Mouse (Mus musculus): ENCODE data around the gene Shcbp1l.
A peak's percentile ranks its signal among the peaks of the same experiment; 100 is the strongest.
"Not testable (repeated sequence)": the region's sequence is repeated elsewhere in the genome, so short reads cannot be mapped to it uniquely, and the experiment has no call there.

Gene Shcbp1l

DNA sequence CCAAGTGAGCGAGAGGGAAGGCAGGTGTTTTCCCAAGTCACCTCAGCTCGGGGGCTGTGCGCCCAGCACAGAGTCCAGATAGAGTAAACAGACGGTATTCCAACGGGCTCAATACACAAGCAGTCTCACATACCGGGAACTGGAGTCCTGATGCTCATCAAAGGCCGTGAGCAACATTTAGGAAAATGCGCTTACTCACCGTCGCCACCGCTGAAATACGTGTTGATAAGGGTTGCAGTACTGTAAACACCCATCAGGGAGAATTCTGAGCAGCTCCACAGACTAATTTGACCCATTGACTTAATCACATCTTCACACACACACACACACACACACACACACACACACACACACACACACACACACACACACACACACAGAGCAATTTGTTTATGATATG is 691 bp upstream of the Shcbp1l start:
- DNase-seq (ENCODE audit: low spot score): no peak

DNA sequence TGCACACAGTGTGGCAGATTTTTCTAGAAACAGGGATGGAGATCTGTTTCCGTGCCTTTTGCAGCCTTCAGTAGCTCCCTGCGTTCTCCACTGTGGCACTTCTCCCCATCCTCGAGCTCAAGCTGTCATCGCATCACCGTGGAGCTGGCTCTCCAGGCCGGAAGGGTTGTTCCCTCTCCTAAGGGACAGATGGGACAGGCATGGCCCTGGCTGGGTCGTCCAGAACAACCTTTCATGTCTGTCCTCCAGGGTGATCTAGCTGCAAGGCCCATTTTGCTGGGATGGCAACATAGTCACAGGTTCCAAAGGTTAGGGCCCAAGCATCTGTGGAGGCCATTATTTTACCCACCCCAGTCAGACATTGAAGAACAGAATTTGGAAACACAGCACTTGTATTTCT is 6.2 kb downstream of the Shcbp1l start:
- DNase-seq (ENCODE audit: low spot score): no peak

DNA sequence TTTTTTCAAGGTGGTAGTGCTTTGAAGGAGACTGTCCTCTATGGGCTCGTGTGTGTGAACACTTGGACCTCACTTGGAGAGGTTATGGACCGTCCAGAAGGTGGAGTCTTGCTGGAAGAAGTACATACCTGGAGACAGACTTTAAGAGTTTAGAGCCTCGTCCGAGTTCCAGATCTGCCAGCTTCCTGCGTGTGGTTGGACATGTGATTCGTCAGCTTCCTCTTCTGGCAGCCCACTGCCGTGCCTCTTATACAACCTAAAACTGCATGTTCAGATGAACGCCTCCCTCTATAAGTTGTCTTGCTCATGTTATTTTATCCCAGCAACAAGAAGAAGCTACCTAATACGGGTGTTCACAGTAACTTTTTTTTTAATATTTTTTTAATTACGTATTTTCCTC is 6.7 kb downstream of the Shcbp1l start:
- DNase-seq (ENCODE audit: low spot score): no peak

DNA sequence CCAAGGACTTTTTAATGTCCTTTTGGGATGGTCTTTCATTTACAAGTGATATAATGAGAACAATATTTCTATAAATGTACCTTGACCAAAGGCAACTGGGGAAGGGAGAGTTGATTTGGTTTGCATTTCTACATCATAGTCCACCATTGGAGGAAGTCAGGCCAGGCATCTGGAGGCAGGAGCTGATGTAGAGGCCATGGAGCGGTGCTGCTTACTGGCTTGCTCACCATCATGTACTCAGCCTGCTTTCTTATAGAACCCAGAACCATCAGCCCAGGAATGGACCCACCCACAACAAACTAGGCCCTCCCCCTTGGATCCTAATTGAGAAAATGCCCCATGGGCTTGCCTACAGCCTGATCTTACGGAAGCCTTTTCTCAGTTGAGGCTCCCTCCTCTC is 7.4 kb downstream of the Shcbp1l start:
- DNase-seq (ENCODE audit: low spot score): no peak

DNA sequence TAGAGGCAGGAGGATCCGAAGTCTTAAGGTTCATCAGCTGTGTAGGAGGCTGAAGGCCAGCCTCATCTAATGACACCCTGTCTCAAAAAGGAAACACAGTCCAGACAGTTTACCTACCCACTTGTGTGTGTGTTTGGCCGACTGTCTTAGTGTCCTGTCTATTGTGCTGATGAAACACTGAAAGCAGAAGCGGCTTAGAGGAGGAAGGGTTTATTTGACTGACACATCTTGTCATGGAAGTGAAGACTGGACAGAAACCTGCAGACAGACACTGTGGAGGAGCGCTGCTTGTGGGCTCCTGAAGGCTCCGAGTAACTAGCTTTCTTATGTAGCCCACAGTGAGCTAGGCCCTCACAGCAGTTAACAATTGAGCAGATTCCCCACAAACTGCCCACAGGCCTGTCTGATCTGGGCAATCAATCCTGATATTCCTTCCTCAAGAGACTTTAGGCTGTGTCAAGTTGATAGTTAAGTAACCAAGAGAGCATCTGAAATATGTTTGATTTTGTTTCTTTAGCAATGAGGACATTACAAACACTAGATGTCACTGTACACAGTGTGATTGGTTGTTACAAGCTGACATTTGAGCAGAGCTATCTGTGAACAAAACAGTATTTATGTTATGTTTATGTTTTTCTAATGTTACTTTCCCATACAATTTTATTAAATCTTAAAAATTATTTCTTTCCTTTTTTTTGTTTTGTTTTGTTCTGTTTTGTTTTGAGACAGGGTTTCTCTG is 9.1 kb downstream of the Shcbp1l start:
- no peak for DNase-seq (ENCODE audit: low spot score)

DNA sequence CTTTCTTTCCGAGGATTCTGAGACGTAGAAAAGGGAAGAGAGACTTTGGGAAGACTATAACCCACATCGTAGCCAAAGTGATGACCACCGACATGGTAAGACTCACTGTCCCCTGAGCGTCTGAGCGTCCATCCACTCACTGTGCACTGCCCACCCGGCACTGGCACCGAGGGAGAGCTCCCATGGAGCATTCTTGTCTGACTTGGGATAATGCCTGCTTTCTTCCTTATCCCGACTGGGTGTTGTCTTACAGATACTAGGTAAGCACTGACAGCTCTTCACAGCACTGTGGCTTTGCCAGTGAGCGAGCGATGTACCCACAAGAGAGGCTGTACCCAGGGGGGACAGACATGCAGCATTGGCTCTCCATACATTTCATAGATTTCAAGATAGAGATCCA is 12.6 kb downstream of the Shcbp1l start:
- DNase-seq (ENCODE audit: low spot score): no peak

DNA sequence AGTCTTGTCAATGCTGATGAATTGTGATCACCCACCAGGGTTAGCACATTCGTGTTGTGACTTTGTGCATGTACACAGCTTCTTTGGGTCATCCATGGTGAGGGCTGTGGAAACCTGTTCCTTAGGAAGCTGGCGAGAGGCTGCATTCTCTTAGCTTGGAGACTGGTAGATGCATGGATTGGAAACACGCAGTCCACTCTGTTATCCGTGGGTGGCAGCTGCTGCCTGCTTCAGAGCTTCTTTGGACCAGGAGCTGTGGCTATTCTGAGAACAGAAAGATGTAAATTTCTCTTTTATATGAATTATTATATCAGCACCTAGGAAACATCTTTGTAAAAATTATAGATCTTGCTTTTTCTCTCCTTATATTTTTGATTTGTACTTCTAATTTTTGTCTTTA is 15.8 kb downstream of the Shcbp1l start:
- DNase-seq (ENCODE audit: low spot score): no peak

DNA sequence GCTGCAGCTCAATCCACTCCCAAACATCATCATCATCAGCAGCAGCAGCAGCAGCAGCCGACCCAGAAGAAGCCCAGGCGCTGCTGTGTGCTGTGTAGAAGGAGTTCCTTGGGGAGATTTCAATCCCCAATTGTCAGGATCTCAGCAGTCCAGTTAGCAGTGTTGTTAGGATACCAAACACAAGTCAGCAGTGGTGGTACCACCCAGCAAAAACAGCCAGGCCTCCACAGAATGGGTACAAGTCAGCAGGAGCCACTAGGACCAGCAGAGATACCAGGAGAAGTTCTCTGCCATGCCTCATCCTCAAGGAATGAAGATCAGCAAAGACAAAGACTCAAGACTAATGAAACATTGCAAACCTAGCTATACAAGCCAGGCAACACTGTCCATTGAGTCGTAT is 16.7 kb downstream of the Shcbp1l start:
- no peak for DNase-seq (ENCODE audit: low spot score)

DNA sequence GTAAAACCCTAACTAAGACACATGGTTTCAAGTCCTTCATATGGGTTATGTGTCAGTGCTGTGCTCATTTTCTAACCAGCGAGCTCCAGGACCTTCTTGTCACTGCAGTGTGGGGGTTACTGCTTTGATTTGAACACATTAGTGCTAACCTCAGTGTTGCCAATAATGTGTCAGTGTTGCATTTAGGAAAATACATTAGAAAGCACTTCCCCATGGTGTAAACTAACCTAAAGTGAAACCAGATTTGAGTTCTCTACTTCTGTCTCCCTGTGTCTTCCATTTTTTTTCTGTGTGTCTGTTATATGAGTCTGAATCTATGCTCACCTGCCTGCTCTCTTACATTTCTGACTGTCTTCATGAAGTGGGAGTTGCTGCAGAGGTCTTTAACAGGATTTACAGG is 18.1 kb downstream of the Shcbp1l start:
- DNase-seq (ENCODE audit: low spot score): no peak

DNA sequence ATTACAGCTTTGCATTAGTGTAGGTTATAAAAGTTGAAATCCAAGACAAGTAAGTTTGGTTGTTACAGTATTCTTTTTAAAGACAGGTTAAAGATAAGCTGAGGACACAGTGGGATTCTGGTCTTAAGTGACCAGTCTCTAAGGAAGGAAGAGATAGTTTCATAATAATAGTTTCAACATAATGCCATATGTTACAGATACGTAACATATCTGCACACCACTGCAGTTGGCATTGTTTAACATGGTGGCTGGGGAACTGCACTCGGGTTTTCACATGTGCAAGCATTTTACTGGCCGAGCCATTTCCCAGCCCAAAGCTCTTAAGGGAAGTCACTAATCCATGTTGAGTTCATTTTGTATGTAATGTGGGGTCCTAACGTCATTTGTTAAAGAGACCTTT is 18.7 kb downstream of the Shcbp1l start:
- DNase-seq (ENCODE audit: low spot score): no peak

DNA sequence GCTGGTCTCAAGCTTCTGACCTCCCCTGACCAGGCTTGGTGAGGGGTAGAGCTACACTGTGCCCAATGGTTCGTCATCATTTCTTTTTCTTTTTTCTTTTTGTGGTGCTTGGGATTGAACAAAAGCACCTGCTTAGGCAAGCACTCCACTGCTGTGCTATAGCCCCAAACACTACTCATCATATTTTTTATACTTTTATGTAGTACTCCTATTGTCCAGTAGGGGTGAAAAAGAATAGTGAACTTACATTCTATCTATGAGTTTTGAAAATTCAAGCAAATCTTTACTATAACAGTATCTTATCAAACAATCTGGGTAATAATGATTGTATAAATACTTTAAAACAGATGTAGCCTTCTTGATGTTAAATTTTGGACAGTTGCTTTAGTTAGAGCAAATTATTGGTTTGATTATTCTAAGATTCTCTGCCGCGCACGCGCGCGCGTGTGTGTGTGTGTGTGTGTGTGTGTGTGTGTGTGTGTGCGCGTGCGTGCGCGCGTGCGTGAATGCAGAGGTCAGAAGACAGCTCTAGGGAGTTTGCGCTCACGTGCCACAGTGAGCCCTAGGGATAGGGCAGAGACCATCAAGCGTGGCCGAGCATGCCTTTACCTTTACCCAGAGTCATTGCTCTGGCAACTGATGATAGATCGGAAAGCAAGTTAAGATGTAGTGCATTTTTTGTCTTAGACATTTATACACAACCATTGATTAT is 21.3 kb downstream of the Shcbp1l start:
- no peak for DNase-seq (ENCODE audit: low spot score)

DNA sequence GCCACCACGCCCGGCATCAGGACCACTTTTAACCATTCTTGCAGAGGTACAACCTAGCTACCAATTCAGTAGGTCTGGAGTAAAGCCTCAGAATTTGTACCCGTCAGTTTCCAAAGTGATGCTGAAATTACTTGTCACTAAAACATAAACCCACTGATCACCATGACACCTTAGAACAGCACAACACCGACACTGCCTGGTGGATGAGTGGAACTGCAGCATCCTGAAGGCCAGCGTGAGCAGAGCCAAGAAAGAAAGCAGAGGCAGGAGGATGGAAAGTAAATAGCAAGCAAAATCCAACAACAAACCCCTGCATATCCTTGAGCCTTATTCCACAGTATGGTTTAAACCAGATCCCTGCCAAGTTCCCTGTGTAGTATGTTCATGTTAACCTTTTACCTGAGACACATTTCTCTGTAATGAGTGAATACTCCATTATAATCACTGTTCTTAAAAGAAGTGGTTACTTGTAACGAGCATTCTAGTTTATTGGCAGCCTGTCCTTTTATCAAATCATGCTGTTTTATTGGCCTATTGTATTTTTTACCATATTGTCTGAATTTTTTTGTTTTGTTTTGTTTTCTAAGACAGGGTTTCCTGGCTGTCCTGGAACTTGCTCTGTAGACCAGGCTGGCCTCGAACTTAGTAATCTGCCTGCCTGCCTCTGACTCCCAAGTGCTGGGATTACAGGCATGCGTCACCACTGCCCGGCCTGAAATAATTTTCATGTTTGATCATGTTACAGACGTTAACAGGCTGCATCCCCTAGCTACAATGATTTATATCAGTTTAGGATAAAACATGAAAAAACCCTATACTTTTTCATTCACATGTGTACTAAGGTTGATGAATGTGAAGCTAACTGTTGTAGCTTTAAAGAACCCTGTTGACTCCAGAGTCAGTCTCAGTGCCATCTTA is 26.5 kb downstream of the Shcbp1l start:
- peak; percentile 51 for DNase-seq (ENCODE audit: low spot score)

DNA sequence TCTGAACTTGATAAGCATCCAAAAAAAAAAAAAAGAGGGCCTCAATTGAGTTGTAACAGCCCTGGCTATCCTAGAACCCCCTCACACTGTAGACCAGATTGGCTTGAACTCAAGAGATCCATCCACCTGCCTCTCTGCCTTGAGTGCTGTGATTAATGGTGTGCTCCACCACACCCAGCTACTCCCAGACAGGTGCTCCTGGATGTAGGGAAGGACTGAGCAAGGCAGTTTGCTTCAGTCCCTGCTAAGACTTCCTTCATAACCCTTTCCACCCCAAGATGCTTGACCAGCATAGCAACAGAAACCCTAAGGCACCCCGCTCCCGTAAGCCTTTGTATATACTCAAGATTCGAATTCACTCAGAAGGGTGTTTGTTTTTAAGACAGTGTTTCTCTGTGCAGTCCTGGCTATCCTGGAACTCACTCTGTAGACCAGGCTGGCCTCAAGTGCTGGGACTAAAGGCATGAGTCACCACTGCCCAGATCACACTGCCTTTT is 28.2 kb downstream of the Shcbp1l start:
- no peak for DNase-seq (ENCODE audit: low spot score)

DNA sequence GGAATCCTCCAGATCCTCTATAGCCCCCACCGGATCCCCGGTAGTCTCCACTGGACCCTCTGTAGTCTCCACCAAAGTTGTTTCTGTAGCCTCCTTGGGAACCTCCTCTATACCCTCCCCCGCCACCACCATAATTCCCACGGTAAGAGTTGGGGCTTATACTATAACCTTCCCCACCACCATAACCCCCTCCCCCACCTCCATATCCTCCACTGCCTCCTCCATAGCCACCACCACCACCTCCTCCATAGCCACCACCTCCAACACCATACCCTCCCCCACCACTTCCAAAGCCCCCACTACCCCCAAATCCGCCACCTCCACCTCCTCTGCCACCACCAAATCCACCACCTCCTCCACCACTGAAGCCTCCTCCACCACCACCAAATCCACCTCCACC is 31.2 kb downstream of the Shcbp1l start:
- DNase-seq (ENCODE audit: low spot score): no peak

DNA sequence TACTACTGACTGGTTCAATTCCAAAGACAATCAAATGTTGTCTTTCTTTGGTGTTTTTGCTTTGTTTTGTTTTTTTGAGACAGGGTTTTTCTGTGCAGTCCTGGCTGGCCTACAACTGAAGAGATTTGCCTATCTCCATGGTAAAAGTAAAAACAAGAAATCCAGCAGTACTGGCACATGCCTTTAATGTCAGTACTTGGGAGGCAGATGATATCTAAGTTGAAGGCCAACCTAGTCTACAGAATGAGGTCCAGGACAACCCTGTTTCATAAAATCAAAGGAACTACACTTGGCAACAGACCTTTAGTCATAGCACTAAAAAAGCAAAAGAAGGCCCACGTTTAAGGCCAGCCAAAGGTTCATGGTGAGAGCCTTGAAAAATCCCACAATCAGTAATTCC is 36.8 kb downstream of the Shcbp1l start:
- no peak for DNase-seq (ENCODE audit: low spot score)

DNA sequence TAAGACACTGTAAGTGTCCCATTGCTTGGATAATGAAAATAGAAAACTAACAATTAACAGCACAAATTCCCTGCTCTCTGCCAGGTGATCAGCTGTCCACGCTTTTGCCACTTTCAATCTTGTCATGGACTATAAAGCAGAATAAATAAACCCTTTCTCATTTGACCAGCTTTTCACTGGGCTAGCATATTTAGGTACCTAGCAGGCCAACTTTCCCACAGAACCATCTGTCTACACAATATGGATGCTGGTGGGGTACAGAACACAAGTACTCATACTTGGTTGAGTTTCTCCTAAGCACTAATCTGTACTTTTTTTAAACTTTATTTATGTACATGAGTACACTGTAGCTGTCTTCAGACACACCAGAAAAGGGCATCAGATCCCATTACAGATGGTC is 54.3 kb downstream of the Shcbp1l start:
- DNase-seq (ENCODE audit: low spot score): no peak

DNA sequence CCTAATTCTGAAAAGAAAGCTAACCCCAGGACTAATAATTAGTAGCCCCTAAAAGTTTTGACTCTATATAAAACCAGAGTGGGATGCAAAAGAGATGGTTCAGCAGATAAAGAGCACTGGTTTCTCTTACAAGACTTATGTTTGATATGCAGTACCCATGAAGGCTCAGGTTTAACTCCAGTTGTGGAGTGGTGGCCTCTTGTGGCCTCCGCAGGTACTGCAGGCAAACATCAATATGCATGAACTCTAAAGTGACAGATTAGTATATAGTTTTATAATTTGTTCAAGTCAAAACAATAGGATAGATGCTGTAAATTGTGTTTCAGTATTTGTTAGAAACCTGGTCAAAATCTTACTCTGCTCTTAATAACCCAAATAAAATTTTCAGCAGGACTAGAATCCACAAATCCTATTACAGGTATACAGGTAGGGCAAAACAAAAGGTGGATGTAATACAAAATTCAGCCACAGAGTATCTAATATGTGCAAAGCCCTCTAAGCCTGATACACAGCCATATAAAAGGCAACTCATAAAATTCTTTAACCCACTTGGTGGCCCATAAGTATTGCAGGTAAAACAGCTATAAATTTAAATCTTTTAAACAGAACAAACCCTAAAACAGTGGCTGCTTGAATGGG is 55.5 kb downstream of the Shcbp1l start:
- no peak for DNase-seq (ENCODE audit: low spot score)

DNA sequence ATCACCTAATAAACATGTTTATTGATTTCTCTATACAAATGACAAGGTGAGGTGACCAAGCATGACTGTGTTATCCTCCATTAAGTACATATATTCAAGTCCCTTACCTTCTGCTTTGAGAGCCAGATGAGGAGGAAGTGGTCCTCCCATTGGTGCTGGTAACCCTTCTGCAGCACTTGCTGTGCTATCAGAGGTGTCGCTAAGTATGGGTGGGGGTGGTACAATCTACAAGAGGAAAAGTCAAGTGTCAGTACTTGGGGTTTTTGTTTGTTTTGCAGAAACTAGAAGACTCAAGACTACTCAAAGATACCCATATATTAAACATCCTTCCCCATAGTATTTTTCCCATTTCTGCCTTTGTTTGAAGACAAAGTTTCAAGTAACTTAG is 56.1 kb downstream of the Shcbp1l start:
- no peak for DNase-seq (ENCODE audit: low spot score)

DNA sequence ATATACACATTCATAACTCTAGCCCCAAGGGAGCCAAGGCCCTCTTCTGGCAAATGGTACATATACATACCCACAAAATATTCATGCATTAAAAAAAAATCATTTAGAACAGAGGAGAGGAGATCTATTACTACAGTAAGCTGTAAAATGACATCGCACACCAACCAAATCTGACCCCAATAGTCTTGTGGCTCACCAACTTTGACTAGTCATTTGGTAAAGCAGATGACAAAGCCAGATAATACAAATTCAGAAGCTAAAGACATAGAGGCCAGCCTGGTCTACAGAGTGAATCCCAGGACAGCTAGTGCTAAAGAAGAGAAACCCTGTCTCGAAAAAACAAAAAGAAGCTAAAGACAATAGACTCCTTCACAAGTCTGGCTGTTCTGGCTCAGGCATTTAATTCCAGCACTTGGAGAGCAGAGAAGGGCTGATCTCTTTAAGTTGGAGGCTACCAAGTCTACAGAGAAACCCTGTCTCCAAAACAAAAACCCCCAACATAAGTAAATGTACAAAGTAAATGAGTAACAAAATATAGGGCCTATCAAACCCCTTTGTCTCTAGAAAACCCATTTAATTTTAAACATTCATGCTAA is 60.3 kb downstream of the Shcbp1l start:
- no peak for DNase-seq (ENCODE audit: low spot score)

DNA sequence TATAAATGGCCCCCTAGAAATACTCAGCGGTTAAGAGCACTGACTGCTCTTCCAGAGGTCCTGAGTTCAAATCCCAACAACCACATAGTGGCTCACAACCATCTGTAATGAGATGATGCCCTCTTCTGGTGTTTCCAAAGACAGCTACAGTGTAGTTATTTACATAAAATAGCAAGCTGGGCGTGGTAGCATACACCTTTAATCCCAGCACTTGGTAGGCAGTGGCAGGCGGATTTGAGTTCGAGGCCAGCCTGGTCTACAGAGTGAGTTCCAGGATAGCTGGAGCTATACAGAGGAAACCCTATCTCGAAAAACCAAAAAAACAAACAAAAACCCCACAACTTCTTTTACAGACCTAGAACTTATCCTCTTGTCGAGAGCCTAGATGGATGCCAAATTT is 61.2 kb downstream of the Shcbp1l start:
- not testable (repeated sequence) for DNase-seq (ENCODE audit: low spot score)

DNA sequence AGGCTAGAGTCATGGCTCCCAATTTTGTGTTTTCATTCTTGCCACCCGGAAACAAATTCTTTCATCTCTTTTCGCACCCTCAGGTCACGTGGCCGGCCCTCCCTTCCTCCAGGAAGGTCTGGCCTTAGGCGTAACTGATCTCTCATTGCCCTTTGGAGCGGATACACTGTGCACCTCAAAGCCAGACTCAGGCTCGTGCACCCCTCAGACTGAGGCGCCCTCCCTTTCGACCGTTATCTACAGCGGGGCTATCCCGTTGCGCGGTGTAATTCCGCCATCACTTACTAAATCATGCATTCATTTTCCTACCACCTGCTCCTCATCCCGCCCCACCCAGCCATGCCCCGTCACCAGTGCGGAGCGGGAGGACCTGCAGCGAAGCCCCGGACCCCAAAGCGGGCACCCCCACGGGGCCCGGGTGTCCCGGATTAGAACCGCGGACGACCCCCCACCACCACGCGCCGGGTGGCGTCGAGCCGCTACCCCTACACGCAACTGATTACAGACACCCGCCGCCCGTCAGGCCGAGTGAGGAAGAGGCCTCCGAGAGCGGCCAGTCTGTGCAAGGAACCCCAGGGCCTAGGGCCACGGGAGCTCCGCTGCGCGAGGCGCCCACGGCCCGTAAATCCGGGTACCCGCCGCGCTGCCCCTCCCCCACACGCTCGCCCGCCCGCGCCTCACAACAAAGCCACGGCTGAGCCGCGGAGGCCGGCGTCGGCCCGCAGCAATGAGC is 62.0 kb downstream of the Shcbp1l start:
- DNase-seq (ENCODE audit: low spot score): no peak
